Mouse (Mus musculus): ENCODE results near the gene Folr1. TPM values are rescaled to one million over a fixed set of nuclear protein-coding genes. Genes with fewer than 3 reads are reported as not detected.

Gene Folr1
- polyA plus RNA-seq, 1 experiment, result 8.0 TPM

DNA sequence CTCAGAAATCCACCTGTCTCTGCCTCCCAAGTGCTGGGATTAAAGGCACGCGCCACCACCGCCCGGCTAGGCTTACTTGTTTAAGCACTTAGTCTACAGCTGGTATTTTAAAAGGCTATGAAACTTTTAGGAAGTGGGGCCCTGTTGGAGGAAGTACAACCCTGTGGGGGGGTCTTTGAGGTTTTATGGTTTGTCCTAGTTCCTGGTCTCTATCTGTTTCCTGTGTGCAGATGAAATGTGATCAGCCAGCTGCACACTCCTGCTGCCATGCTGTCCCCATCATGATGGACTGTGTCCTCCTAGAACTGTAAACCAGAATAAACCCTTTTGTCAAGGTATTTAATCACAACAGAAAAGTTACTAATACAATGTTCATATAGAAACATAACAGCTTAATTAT lies 13.6 kb upstream of the Folr1 start:
- Histone ChIP-seq H3K27me3 (ENCODE audit: control insufficient read depth, insufficient read depth, low read length) (no peaks in the 10 kb centered on the region), H3K27ac (ENCODE audit: insufficient read depth, low read length) (no peak overlapping the region), H3K4me1 (ENCODE audit: control insufficient read depth, insufficient read depth, low read length) (no peaks in the 10 kb centered on the region), H3K4me3 (replicated peaks; ENCODE audit: insufficient read depth, low read depth, low read length) (no peak overlapping the region)
- 96% methylated on average over 4 of the region's 4 CpGs for WGBS
- no peak for DNase-seq
- TF ChIP-seq POLR2A (IDR thresholded peaks at IDR 0.05; ENCODE audit: borderline replicate concordance, insufficient read depth, low read length) (no peak), CTCF (IDR thresholded peaks at IDR 0.05; ENCODE audit: borderline replicate concordance, insufficient read depth, low read depth, low read length) (no peak)

GRCm38 (mm10) chr7:101882413-101883154 lies 12.0 kb upstream of the Folr1 start:
- no peaks in the 10 kb centered on the region for H3K4me1 ChIP-seq (ENCODE audit: control insufficient read depth, insufficient read depth, low read length)
- TF ChIP-seq CTCF (IDR thresholded peaks at IDR 0.05; ENCODE audit: borderline replicate concordance, insufficient read depth, low read depth, low read length) (no peak), POLR2A (IDR thresholded peaks at IDR 0.05; ENCODE audit: borderline replicate concordance, insufficient read depth, low read length) (no peak)
- 60% methylated on average over 9 of the region's 9 CpGs for WGBS
- H3K27me3 ChIP-seq (ENCODE audit: control insufficient read depth, insufficient read depth, low read length), result no peaks in the 10 kb centered on the region
- DNase-seq, result no peak
- no peak overlapping the region for H3K27ac ChIP-seq (ENCODE audit: insufficient read depth, low read length)
- no peak overlapping the region for H3K4me3 ChIP-seq (replicated peaks; ENCODE audit: insufficient read depth, low read depth, low read length)

DNA sequence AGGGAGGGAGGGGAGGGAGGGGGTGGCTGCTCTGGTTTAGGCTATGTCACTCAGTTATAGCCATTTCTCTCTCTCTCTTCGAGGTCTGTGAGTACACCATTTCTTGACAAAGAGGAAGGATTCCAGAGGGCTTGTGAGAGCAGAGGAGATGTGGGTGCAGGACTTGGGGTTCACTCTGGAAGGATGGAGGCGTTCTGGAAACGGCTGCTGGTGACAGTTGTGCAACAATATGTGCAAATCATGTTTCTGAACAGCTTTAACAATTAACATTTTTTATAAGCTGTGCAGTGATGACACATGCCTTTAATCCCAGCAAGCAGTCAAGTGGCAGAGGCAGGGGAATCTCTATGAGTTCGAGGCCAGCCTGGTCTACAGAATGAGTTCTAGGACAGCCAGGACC lies 10.3 kb upstream of the Folr1 start:
- no peaks in the 10 kb centered on the region for H3K27me3 ChIP-seq (ENCODE audit: control insufficient read depth, insufficient read depth, low read length)
- 72% methylated on average over 4 of the region's 4 CpGs for WGBS
- H3K27ac ChIP-seq (ENCODE audit: insufficient read depth, low read length), result no peak overlapping the region
- DNase-seq, result no peak
- no peak overlapping the region for H3K4me3 ChIP-seq (replicated peaks; ENCODE audit: insufficient read depth, low read depth, low read length)
- no peaks in the 10 kb centered on the region for H3K4me1 ChIP-seq (ENCODE audit: control insufficient read depth, insufficient read depth, low read length)
- TF ChIP-seq POLR2A (IDR thresholded peaks at IDR 0.05; ENCODE audit: borderline replicate concordance, insufficient read depth, low read length) (no peak), CTCF (IDR thresholded peaks at IDR 0.05; ENCODE audit: borderline replicate concordance, insufficient read depth, low read depth, low read length) (no peak)

DNA sequence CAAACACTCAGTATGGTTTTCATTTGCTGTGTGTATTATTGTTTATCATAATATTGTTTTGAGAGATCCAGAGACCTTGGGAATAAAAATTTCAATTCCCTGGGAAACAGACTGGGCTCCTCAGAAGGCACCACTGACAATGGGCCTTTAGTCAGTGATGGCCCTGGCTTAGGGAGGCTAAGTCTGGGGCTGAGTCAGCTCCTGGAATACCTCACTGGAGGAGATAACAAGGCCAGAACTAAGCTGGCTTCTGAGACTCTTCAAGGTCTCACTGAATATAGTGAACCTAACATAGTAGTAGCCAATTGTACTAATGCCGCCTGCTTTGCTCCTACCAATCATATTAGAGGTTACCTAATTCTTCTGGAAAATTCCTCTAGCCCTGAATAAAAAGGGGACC lies 5.4 kb upstream of the Folr1 start:
- WGBS, result 100% methylated on average over 1 of the region's 1 CpGs
- no peak overlapping the region for H3K4me3 ChIP-seq (replicated peaks; ENCODE audit: insufficient read depth, low read depth, low read length)
- H3K4me1 ChIP-seq (ENCODE audit: control insufficient read depth, insufficient read depth, low read length), result no peaks in the 10 kb centered on the region
- no peak for DNase-seq
- no peak overlapping the region for H3K27ac ChIP-seq (ENCODE audit: insufficient read depth, low read length)
- no peaks in the 10 kb centered on the region for H3K27me3 ChIP-seq (ENCODE audit: control insufficient read depth, insufficient read depth, low read length)
- TF ChIP-seq POLR2A (IDR thresholded peaks at IDR 0.05; ENCODE audit: borderline replicate concordance, insufficient read depth, low read length), result no peak
- TF ChIP-seq CTCF (IDR thresholded peaks at IDR 0.05; ENCODE audit: borderline replicate concordance, insufficient read depth, low read depth, low read length), result no peak

- Histone ChIP-seq H3K27me3 (ENCODE audit: control insufficient read depth, insufficient read depth, low read length) (no peaks in the 10 kb centered on the region), H3K4me1 (ENCODE audit: control insufficient read depth, insufficient read depth, low read length) (no peaks in the 10 kb centered on the region), H3K27ac (ENCODE audit: insufficient read depth, low read length) (no peak overlapping the region), H3K4me3 (replicated peaks; ENCODE audit: insufficient read depth, low read depth, low read length) (no peak overlapping the region)
- TF ChIP-seq POLR2A (IDR thresholded peaks at IDR 0.05; ENCODE audit: borderline replicate concordance, insufficient read depth, low read length), result no peak
- TF ChIP-seq CTCF (IDR thresholded peaks at IDR 0.05; ENCODE audit: borderline replicate concordance, insufficient read depth, low read depth, low read length), result no peak
- DNase-seq, result no peak
- WGBS, result 82% methylated on average over 3 of the region's 3 CpGs
Observed at GRCm38 (mm10) chr7:101871296-101871695, 708 bp upstream of the Folr1 start.

- 31% methylated on average over 7 of the region's 7 CpGs for WGBS
Observed at GRCm38 (mm10) chr7:101869163-101869500, 1.5 kb downstream of the Folr1 start.

GRCm38 (mm10) chr7:101868241-101869162 lies 2.1 kb downstream of the Folr1 start:
- TF ChIP-seq CTCF (IDR thresholded peaks at IDR 0.05; ENCODE audit: borderline replicate concordance, insufficient read depth, low read depth, low read length) (no peak), POLR2A (IDR thresholded peaks at IDR 0.05; ENCODE audit: borderline replicate concordance, insufficient read depth, low read length) (no peak)
- no peak overlapping the region for H3K4me3 ChIP-seq (replicated peaks; ENCODE audit: insufficient read depth, low read depth, low read length)
- DNase-seq, result no peak
- 41% methylated on average over 13 of the region's 13 CpGs for WGBS
- H3K27ac ChIP-seq (ENCODE audit: insufficient read depth, low read length), result no peak overlapping the region
- no peaks in the 10 kb centered on the region for H3K4me1 ChIP-seq (ENCODE audit: control insufficient read depth, insufficient read depth, low read length)
- H3K27me3 ChIP-seq (ENCODE audit: control insufficient read depth, insufficient read depth, low read length), result no peaks in the 10 kb centered on the region

More at GRCm38 (mm10) chr7:101869163-101869500, 1.5 kb downstream of the Folr1 start:
- no peaks in the 10 kb centered on the region for H3K27me3 ChIP-seq (ENCODE audit: control insufficient read depth, insufficient read depth, low read length)
- TF ChIP-seq CTCF (IDR thresholded peaks at IDR 0.05; ENCODE audit: borderline replicate concordance, insufficient read depth, low read depth, low read length), result no peak
- TF ChIP-seq POLR2A (IDR thresholded peaks at IDR 0.05; ENCODE audit: borderline replicate concordance, insufficient read depth, low read length), result no peak
- H3K4me3 ChIP-seq (replicated peaks; ENCODE audit: insufficient read depth, low read depth, low read length), result no peak overlapping the region
- DNase-seq, result no peak
- H3K27ac ChIP-seq (ENCODE audit: insufficient read depth, low read length), result no peak overlapping the region
- no peaks in the 10 kb centered on the region for H3K4me1 ChIP-seq (ENCODE audit: control insufficient read depth, insufficient read depth, low read length)

All from cerebellum, adult 2 months (tissue).